Mouse (Mus musculus) yolk sac, embryonic 10.5 days (tissue): ENCODE measurements at regions not wholly inside any gene's neighbourhood (a gene's known extent, or its start where the extent isn't known, plus 50 kb on each side); places are given as distances from the start of the nearest gene placed in this dataset.

Experiments used
- DNase-seq: peaks from one replicate; pipeline ENCODE4 v3.0.0-alpha.2; 2017; ENCODE audit warnings: low spot score

GRCm38 (mm10) chr14:46639116-46639826, 121.1 kb upstream of the Cdkn3 start:
- DNase-seq: no peak

DNA sequence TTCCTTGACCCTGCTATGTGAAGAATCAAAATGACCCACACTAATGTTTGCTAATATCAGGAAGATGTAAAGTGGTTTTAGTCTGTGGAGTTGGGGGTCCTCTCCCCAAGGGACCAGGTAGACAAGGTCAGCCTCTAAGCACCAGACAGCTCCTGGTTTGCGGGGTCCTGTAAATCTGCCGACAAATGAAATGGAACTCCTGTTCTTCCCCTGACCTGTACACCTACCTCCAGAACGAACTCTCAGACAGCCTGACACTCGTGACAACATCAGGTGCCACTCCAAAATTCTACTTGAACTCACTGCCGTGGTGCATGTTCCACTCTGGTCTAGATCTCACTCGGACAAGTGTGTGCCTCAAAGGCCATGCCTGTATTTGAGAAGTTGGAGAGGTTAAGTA, 121.8 kb upstream of the Cdkn3 start:
- DNase-seq: no peak

DNA sequence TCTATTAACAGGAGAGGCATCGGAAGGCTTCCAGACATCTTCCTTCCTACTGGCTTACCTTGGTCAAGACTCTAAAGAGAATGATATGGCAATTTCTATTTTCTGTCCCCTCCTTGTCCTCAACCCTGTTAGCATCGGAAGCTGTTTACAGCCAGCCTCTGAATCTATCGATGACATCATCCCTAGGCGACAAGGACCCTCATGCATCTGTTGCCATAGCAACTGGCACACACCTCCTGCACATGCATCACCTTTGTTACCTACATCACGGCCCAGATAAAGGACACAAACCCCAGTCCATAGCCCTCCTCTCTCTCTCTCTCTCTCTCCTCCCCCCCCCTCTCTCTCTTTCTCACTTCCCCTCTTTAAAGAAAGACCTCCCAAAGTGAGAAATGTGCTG, 123.1 kb upstream of the Cdkn3 start:
- no peak for DNase-seq

GRCm38 (mm10) chr14:46636364-46636763, 124.0 kb upstream of the Cdkn3 start:
- DNase-seq: no peak

- DNase-seq: no peak
Measured at GRCm38 (mm10) chr14:46635322-46635721, 125.0 kb upstream of the Cdkn3 start.

DNA sequence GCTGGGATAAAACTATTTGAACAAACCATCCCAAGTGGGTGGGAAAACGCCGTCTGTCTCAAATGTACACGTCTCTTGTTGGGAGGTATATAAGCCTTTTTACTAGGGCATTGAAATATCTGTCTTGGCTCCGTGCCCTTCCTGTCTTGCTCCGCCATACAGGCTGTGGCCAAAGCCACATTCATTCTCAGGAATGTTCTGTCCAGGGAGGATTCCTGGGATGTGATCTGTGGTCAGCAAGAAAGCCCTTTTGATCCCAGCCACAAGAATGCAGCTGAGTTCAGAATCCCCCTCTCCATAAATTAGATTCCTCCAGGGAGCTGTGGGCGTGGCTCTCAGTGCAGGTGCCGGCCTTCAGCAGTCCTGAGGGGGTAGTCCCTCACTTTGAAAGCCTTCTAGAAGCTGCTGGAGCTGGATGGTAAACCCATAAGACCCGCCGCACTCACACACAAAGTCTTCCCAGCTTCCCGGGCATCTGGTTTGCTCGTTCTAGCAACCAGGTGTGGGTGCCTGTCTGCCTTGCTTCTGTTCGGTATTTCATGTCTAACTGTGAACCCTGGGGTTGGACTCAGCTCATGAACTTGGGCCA, 125.6 kb upstream of the Cdkn3 start:
- no peak for DNase-seq

GRCm38 (mm10) chr14:46634251-46634650, 126.1 kb upstream of the Cdkn3 start:
- no peak for DNase-seq

- DNase-seq: no peak
Measured at GRCm38 (mm10) chr14:46627690-46628089, 132.7 kb upstream of the Cdkn3 start.

- DNase-seq: no peak
Measured at GRCm38 (mm10) chr14:46625760-46626159, 134.6 kb upstream of the Cdkn3 start.

- no peak for DNase-seq
Measured at GRCm38 (mm10) chr14:46623645-46624044, 136.7 kb upstream of the Cdkn3 start.

DNA sequence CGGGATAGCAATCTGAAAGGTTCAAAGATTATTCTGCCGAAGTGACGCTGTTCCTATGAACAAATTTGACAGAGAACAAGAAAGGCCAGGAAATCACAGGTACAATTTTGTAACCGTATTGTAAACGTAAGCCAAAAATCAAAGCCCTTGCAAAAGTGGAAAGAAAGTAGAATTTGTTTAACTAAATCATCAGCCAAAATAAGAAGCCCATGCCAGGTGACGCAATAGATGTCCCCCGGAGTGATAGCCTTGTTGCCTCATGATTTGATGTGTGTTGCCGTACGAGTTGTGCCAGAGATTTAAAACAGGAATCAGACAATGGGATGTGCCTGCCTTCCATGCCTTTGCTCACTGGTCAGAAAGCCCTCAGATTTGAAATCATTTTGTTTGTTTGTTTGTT, 144.3 kb upstream of the Cdkn3 start:
- DNase-seq: no peak

GRCm38 (mm10) chr14:46614936-46615335, 145.4 kb upstream of the Cdkn3 start:
- DNase-seq: no peak

DNA sequence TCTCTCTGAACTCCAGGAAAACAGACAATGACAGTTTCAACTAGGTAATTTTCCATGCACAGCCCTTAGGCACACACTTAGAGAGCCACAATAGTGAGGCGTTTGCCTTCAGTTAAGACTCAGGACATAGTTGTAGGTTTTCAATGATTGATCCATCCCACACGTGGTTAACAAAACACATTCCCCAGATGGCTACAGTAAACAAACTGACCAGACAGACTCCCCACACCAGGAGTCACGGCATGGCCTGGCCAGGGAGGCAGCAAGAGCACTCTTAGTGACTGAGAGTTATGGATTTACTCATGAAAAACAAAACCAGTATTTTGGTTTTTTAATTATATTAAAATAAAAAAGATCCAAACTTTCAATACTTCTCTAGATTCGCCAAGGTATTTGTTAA, 146.6 kb upstream of the Cdkn3 start:
- DNase-seq: no peak

DNA sequence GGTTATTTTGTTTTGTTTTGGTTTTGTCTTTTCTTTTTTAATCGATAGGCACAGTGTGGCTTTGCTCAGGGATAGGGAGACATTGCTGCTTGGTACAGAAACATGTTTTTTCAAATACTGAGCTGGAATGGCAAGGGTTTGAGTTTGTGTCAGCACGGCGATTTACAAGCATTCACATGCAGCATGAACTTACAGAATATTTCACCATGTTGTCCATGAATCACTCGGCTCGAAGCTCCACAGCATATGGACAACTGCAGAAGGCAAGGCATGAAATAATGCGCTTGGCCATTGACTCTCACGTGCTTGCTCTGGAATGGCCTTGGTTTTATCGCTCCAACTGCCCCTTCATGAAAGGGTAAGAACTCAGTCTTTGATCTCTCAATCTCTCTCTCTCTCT, 147.1 kb upstream of the Cdkn3 start:
- no peak for DNase-seq

DNA sequence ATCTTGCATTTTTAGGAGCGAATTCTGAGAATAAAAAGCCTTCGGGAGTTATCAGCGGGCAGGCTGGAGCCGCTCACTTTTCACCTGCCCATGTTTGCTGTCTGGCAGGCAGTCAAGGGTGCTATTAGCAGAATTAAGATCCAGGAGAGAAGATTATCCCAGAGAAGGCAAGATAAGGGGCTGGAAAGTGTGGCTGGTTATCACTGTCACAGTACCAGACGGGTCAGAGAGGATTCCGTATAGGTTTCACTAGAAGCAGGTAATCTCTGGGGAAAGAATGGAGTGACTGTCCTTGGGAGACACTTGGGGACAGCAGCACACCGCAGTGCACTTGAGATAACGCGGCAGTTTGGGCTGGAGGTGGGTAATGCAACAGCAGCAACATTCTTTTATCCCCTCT, 147.8 kb upstream of the Cdkn3 start:
- no peak for DNase-seq

- no peak for DNase-seq
Measured at GRCm38 (mm10) chr14:46610926-46611325, 149.4 kb upstream of the Cdkn3 start.

DNA sequence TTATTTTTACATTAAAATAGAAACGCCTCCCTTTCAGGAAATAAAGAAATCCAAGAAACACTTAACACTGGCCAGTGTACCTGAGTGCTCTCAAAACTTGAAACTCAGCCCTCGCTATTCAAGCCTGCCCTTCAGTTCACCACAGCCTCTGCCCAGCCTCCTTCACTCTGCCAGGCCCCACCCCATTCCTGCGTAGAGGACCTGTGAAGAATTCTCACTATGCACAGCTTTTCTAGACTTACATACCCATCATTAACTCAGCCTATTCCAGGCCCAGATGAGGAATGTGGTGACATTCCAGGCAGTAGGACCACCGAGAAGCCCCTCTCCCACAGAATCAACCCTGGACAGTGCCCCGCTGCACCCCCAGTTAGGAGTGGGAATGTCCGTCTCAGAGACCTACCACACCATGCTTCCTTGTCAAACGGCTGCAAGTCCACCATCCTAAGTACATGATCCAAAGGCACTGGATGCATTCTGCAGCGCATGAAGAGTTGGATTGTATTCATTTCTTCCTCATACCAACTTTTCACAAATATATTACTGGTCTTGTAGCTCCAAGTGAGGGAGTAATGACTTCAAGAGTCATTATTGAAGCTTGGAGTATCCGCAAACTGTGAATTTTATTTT, 150.0 kb upstream of the Cdkn3 start:
- DNase-seq: no peak

- no peak for DNase-seq
Measured at GRCm38 (mm10) chr14:46606694-46607093, 153.6 kb upstream of the Cdkn3 start.

DNA sequence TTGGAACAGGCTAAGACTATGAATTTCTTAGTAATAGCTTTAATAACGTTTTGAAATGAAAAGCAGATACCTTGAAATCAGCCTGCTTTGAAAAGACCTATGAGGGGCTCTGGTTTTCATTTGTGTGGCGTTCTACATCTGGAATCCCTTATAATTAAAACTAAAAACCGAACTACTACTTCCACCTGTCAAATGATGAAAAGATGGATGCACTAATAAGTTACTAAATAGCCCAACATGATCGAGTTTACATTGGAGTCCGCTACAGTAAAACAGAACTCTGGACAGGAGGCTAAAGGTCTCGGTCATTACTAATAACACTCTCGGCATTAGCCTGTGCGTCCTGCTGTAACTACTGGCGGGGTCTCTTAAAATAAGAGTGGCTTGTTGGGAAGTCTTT, 154.3 kb upstream of the Cdkn3 start:
- no peak for DNase-seq

DNA sequence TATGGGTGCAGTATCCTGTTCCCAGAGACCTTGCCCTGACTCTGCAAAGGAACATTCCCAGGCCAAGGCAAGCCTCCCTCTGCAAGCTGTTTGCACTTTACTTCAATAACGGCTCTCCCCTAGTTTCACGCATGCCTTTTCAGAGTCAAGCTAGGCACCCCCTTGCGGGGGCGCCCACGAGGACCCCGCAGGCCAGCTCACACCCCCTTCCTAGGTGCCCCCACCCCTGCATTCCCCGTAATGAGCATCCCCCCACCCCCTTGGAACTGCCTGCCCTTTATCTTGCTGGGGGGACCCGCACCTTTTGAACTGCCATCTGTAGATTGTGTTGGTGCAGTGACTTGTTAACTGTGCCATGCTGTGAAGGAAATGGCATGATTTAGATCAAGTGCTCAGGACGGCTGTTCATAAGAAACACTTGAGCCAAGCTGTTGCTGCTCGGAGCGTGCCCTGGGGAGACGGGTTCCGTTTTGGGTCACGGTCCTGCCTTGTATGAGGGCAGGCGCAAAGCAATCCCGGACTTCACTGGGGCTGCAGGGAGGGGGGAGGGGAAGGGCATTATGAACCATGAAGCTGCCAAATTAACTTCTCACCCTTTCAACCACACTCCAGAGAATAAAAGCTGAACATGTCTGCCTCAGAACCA, 155.3 kb upstream of the Cdkn3 start:
- DNase-seq: no peak

DNA sequence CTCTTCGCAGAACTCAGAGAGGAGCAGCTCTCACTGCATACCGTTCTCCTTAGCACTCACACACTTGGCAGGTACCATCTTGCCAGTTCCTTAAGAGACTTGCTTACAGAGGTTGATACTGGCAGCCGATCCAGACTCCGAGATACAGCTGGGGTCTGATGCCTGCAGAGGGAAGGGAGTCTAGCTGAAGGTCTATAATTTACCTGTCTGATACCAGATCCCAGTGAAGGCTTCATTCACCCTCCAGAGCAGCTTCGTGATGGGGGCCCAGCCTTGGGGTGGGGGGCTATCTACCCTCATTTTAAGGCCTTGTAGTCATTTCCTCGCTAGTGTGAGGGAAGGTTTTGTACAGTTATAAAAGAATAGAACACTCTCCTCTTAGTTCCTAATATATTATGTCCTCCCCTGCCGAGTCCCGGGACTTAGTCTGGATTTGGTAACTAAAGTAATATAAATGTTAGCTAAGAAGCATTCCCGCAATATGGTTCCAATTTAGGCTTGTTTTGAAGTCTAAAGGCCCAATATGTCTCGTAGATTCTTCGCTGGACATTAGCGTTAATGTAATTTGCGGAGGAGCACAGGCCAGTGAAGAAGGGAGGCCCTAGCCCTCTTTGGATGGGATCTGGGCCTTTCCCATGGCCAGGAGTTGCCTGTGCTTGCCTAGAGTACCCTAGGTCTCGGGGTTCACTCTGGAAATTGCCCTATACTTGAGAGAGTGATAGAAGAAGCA, 156.0 kb upstream of the Cdkn3 start:
- DNase-seq: no peak

GRCm38 (mm10) chr14:46596696-46597359, 163.5 kb upstream of the Cdkn3 start:
- DNase-seq: no peak
